Mouse (Mus musculus) neural tube, embryonic 12.5 days (tissue): ENCODE measurements around the gene Usp30. TPM values are rescaled to one million over a fixed set of nuclear protein-coding genes. Genes with fewer than 3 reads are reported as not detected.

Experiments
- ATAC-seq: fragments of 200-750 bp; cut with Nextera tagmentation; 2 replicates; pipeline ENCODE4 v1.8.0; 2017; ENCODE audit warnings: low read depth, mild to moderate bottlenecking, moderate TSS enrichment, moderate library complexity; ENCODE audit not compliant: low FRiP score
- H3K27ac ChIP-seq: fragments of 300-500 bp; sonication (generic); 2 replicates; pipeline ENCODE4 v1.5.1; 2016
- H3K27me3 ChIP-seq: fragments of 300-500 bp; sonication (generic); replicated peaks from 2 replicates; pipeline ENCODE4 v1.6.1; 2016; ENCODE audit warnings: mild to moderate bottlenecking
- H3K36me3 ChIP-seq: fragments of 300-500 bp; sonication (generic); 2 replicates; pipeline ENCODE4 v1.6.1; 2016; ENCODE audit warnings: mild to moderate bottlenecking
- H3K4me1 ChIP-seq: fragments of 300-500 bp; sonication (generic); 2 replicates; pipeline ENCODE4 v1.6.1; 2016
- H3K4me2 ChIP-seq: fragments of 300-500 bp; sonication (generic); replicated peaks from 2 replicates; pipeline ENCODE4 v1.6.1; 2016; ENCODE audit warnings: mild to moderate bottlenecking
- H3K4me3 ChIP-seq: fragments of 300-500 bp; sonication (generic); 2 replicates; pipeline ENCODE4 v1.5.1; 2016
- H3K9ac ChIP-seq: fragments of 300-500 bp; sonication (generic); 2 replicates; pipeline ENCODE4 v1.6.1; 2016; ENCODE audit warnings: mild to moderate bottlenecking
- H3K9me3 ChIP-seq: fragments of 300-500 bp; sonication (generic); 2 replicates; pipeline ENCODE4 v1.6.1; 2016; ENCODE audit warnings: mild to moderate bottlenecking
- WGBS: fragments of 180-500 bp; shearing (Covaris S2); methylation state at CpG from one replicate; pipeline ENCODE4 v1.1.7; 2016; 5-methylcytosine and 5-hydroxymethylcytosine counted together
- polyA plus RNA-seq: library from polyadenylated mRNA; unstranded; fragments of >200 nt; fragmentation: Nextera tagmentation; extraction: Ambion mirVana; gene quantifications from 2 replicates; pipeline ENCODE4 v1.2.1, GENCODE M21; 2016

Usp30 gene
- polyA plus RNA-seq, 1 experiment from 2014 or later, result 18.4 TPM

DNA sequence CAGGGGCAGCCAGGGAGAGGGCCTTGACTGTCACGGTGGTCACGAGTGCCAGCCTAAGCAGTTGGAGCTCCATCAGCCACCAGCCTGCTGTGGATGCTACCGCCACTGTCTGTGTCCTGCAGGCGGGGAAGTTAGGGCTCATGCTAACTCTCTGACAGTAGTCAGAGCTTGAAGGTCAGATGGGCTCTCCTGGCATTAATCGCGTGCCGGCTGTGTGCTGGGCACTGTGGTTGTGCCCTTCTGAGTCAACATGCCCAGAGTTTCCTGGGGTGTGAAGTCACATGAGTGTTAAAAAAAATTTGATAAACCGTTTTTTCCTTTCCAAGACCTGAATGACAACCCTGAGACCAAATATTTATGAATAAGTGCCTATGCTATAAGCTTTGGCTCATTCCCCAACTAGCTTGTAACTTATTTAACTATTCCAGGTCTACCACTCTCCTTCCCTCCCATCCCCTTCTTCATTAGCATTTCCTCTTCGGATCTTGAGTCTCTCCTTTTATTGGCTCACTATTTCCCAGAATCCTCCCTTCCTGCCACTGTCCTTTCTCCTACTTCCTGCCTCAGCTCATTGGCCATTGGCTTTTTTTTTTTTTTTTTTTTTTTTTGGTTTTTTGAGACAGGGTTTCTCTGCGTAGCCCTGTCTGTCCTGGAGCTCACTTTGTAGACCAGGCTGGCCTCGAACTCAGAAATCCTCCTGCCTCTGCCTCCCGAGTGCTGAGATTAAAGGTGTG is 87.3 kb downstream of the Usp30 start:
- H3K4me3 ChIP-seq, result no peak overlapping the region
- H3K27me3 ChIP-seq, result no peaks in the 10 kb centered on the region
- H3K9me3 ChIP-seq, result no peaks in the 10 kb centered on the region
- no peak overlapping the region for H3K9ac ChIP-seq
- H3K36me3 ChIP-seq, result no peaks in the 10 kb centered on the region
- H3K27ac ChIP-seq, result no peak overlapping the region
- H3K4me1 ChIP-seq, result peaks cover 4% of the 10 kb centered on the region; the same call in 1 of the 2 replicates
- no peak for ATAC-seq
- 89% methylated on average over 12 of the region's 12 CpGs for WGBS
- no peak overlapping the region for H3K4me2 ChIP-seq

DNA sequence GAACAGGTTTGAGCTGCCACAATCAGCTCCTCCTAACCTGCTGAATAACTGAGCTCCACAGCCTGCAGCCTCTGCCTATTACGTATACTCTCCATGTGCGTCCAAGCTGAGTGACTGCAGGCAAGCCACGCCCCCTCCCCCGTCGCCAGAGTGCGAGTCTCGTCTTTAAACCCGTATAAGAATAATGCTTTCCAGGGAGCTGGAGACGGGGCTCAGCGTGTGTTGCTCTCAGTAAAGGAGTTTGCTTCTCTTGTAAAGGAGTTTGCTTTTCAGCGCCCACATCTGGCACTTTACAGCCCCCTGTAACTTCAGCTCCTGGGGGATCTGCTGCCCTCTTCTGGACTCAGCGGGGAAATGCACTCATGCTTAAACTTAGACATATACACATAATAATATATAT is 88.2 kb downstream of the Usp30 start:
- 5% methylated on average over 12 of the region's 12 CpGs for WGBS
- Histone ChIP-seq H3K4me2 (peak overlapping the region; percentile 43), H3K36me3 (no peaks in the 10 kb centered on the region), H3K4me3 (peak overlapping the region; percentile 9; the same call in 1 of the 2 replicates), H3K27ac (no peak overlapping the region), H3K9me3 (no peaks in the 10 kb centered on the region), H3K4me1 (peaks cover 4% of the 10 kb centered on the region; the same call in 1 of the 2 replicates), H3K9ac (no peak overlapping the region), H3K27me3 (no peaks in the 10 kb centered on the region)
- ATAC-seq, result no peak

DNA sequence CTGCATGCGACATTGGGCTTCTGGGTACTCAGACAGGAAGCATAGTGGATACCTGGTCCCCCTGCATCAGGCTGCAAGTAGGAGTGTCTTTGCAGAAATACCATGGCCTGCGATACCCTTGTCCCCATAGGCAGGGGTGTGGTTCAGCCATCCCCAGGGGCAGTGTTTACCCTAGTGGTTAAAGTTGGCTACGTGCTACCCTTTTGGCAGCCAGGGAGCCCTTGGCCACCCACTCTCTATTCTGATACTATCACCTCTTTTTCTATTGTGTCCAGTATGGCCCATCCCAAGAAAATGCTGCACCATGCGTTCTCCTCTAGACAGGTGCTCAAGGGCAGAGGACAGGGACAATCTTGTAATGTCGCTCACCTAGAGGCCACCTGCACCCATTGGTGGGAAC is 89.5 kb downstream of the Usp30 start:
- ATAC-seq, result no peak
- Histone ChIP-seq H3K27ac (no peak overlapping the region), H3K4me3 (no peak overlapping the region)

DNA sequence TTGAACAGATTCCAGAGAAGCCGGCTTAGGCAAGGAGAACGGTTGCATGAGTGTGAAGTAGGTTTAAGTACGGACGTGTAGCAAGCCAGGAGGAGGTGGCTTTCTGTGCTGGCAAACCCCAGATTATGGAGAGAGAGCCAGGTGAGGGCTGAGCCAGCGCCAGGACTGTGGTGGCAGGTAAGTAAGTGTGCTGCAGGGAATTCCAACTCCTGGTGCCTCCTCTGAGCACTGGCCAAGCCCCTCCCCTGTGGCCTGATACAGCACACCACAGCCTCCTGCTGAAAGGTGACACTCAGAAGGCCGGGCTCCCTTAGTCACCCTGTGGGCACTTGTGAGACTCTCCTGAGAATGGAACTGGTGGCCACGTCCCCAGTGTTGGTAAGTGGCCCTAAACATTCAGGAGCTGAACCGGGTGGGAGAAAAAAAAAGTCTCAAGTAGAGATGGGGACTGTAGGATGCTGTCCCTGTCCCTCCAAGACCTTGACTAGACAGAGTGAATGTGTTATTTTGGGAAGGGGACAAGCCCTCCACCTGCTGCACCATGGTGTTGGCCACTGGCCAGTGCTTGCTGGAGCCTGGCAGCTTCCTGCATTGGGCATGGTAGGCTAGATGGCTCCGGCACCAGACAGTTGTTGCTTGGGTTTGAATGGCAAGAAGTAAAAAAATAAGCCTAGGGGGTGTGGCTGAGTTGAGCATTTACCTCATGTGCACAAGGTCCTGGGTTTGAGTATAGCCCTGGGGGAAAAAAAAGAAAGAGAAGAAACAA is 90.1 kb downstream of the Usp30 start:
- no peak for ATAC-seq
- no peak overlapping the region for H3K4me3 ChIP-seq
- H3K4me1 ChIP-seq, result peaks cover 4% of the 10 kb centered on the region; the same call in 1 of the 2 replicates
- no peaks in the 10 kb centered on the region for H3K27me3 ChIP-seq
- H3K9me3 ChIP-seq, result no peaks in the 10 kb centered on the region
- H3K27ac ChIP-seq, result no peak overlapping the region
- no peaks in the 10 kb centered on the region for H3K36me3 ChIP-seq
- 72% methylated on average over 9 of the region's 9 CpGs for WGBS
- no peak overlapping the region for H3K9ac ChIP-seq
- H3K4me2 ChIP-seq, result no peak overlapping the region

More for the DNA sequence above, 89.5 kb downstream of the Usp30 start:
- 79% methylated on average over 5 of the region's 5 CpGs for WGBS
- Histone ChIP-seq H3K9me3 (no peaks in the 10 kb centered on the region), H3K9ac (no peak overlapping the region), H3K27me3 (no peaks in the 10 kb centered on the region), H3K4me1 (peaks cover 4% of the 10 kb centered on the region; the same call in 1 of the 2 replicates), H3K36me3 (no peaks in the 10 kb centered on the region), H3K4me2 (no peak overlapping the region)

DNA sequence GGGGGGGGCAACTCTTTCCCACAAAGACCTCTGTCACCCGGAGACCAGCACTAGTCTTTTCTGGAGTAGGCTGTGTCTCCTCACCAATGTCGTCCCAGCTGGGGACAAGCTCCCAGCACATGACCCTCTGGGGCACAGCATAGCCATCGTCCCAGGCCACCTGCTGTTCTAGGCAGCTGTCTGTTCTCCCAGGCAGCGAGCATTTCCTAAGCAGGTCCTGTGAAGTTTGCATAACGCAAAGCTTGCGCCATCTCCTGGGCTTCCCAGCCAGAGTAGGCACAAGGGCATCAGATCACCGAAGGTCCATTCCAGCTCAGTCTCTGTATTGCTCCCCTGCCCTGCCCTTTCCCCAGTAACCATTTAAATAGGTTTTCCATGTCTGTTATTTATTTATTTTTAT is 92.0 kb downstream of the Usp30 start:
- ATAC-seq, result no peak
- Histone ChIP-seq H3K36me3 (no peaks in the 10 kb centered on the region), H3K9ac (no peak overlapping the region), H3K9me3 (no peaks in the 10 kb centered on the region), H3K4me3 (no peak overlapping the region), H3K27me3 (no peaks in the 10 kb centered on the region), H3K4me2 (no peak overlapping the region), H3K27ac (no peak overlapping the region), H3K4me1 (peaks cover 4% of the 10 kb centered on the region; the same call in 1 of the 2 replicates)
- WGBS, result 49% methylated on average over 7 of the region's 7 CpGs

DNA sequence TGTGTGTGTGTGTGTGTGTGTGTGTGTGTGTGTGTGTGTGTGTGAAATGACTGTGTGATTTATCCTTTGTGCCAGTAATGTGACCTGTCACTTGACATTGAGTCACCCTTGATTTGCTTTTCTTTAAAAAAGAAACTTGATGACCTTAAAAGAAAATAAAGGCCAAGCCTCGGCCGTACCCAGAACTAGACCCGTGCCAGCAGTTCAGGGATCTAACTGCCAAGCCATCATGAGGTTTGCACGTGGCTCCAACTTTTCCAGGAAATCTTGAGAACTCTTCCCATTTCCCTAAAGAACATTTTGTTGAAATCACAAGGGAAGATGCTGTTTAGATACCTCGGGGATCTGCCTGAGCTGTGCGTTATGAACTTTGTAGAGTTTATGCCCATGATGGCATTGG is 96.2 kb downstream of the Usp30 start:
- no peak overlapping the region for H3K4me3 ChIP-seq
- no peaks in the 10 kb centered on the region for H3K9me3 ChIP-seq
- H3K27me3 ChIP-seq, result no peaks in the 10 kb centered on the region
- H3K36me3 ChIP-seq, result no peaks in the 10 kb centered on the region
- H3K4me1 ChIP-seq, result no peaks in the 10 kb centered on the region
- no peak overlapping the region for H3K9ac ChIP-seq
- no peak for ATAC-seq
- H3K27ac ChIP-seq, result no peak overlapping the region
- no peak overlapping the region for H3K4me2 ChIP-seq
- 83% methylated on average over 6 of the region's 6 CpGs for WGBS

DNA sequence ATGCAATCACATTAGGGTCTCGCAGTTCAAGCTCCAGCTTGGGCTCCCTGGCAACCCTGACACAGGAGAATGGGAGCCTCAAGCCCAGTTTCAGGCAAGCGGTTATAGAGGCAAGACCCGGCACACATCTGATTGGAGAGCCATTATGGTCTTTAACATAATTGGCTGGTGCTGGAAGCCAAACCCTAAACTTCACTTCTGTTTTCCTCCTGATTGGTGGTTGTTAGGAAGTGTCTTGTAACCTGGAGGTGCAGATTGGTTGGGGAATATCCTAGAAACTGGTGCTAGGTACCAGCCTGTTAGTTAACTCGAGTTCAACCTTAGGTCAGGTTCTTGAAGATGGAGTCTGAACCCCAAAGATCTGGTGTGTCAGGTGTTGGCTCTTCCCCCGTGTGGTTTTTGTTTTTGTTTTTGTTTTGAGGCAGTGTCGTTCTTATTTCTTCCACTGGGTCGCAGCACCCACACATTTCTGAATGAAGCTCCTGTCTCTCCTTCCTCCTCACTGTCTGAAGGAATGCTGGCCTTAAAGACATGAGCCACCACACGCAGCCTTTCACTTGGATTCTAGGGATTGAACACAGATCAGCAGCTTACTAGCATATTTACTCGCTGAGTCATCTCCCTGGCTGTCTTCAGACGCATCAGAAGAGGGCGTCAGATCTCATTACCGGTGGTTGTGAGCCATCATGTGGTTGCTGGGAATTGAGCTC is 97.0 kb downstream of the Usp30 start:
- H3K36me3 ChIP-seq, result no peaks in the 10 kb centered on the region
- H3K4me1 ChIP-seq, result no peaks in the 10 kb centered on the region
- H3K9me3 ChIP-seq, result no peaks in the 10 kb centered on the region
- no peak overlapping the region for H3K9ac ChIP-seq
- WGBS, result 52% methylated on average over 12 of the region's 12 CpGs
- no peaks in the 10 kb centered on the region for H3K27me3 ChIP-seq
- no peak overlapping the region for H3K27ac ChIP-seq
- no peak for ATAC-seq
- no peak overlapping the region for H3K4me2 ChIP-seq
- no peak overlapping the region for H3K4me3 ChIP-seq

DNA sequence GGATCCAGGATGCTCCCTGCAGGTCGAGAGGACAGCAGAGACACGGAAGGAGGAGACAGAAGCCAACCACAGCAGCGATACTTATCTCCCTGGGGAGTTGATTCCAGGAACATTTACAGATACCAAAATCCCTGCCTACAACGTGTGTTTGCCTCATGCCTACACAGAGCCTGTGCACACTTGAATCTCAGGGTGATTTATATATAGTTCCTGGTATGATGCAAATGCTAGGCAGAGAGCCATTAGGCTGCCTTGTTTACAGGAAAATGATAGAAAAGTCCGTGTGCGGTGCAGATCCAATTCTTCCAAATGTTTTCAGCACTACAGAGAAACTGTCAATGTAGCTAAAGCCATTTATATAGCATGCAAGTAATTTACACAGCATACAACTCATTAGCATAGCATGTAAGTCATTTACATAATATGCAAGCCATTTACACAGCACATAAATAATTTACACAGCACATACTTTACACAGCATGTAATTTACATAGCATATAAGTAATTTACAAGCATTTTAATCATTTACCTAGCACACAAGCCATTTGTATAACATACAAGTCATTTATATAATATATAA is 97.9 kb downstream of the Usp30 start:
- Histone ChIP-seq H3K27me3 (no peaks in the 10 kb centered on the region), H3K4me1 (no peaks in the 10 kb centered on the region), H3K9ac (no peak overlapping the region), H3K27ac (no peak overlapping the region), H3K4me2 (no peak overlapping the region), H3K36me3 (no peaks in the 10 kb centered on the region), H3K4me3 (no peak overlapping the region), H3K9me3 (no peaks in the 10 kb centered on the region)
- no peak for ATAC-seq
- 75% methylated on average over 6 of the region's 6 CpGs for WGBS

DNA sequence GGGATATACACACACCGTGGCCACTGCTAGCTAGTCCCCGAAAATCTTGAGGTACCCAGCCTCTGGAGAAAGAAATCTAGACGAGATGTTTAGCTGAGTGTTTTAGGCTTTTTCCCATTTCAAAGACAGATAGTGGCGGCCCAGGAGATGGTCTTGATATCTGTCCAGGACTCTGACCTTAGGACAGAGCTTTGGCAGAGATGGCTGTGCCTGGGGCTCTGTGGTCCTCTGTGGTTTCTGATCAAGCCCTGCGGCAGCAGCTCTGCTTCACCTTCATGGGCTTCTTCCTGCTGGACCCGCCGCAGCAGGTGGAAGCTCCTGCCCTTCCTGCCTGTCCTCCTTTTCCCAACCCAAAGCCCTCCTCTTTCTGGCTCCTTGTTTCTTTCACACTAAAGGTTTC is 105.1 kb downstream of the Usp30 start:
- H3K27me3 ChIP-seq, result 0 out of 2 replicates have a peak, but pooled peaks cover 3% of the 10 kb centered on the region
- no peaks in the 10 kb centered on the region for H3K36me3 ChIP-seq
- ATAC-seq, result no peak
- no peak overlapping the region for H3K27ac ChIP-seq
- no peaks in the 10 kb centered on the region for H3K9me3 ChIP-seq
- no peak overlapping the region for H3K9ac ChIP-seq
- no peak overlapping the region for H3K4me2 ChIP-seq
- H3K4me3 ChIP-seq, result no peak overlapping the region
- WGBS, result 91% methylated on average over 7 of the region's 7 CpGs
- no peaks in the 10 kb centered on the region for H3K4me1 ChIP-seq

DNA sequence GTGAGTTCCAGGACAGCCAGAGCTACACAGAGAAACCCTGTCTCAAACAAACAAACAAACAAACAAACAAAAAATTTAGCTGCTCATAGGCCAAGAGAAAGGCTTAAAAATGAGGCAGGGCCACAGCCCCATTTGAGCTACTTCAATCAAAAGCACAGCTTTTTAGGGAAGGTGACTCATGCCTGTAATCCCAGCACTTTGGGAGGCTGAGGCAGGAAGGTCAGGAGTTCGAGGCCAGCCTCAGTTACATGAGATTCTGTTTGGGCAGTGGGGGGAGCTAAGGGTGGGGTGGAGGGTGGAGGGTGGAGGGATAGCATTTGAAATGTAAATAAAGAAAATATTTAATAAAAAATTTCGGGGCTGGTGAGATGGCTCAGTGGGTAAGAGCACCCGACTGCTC is 107.7 kb downstream of the Usp30 start:
- Histone ChIP-seq H3K9ac (no peak overlapping the region), H3K9me3 (no peaks in the 10 kb centered on the region), H3K4me3 (no peak overlapping the region), H3K36me3 (no peaks in the 10 kb centered on the region), H3K27ac (no peak overlapping the region), H3K4me1 (peaks cover 9% of the 10 kb centered on the region), H3K27me3 (peaks cover 11% of the 10 kb centered on the region; the same call in 1 of the 2 replicates), H3K4me2 (no peak overlapping the region)
- WGBS, result 90% methylated on average over 3 of the region's 3 CpGs
- ATAC-seq, result no peak

DNA sequence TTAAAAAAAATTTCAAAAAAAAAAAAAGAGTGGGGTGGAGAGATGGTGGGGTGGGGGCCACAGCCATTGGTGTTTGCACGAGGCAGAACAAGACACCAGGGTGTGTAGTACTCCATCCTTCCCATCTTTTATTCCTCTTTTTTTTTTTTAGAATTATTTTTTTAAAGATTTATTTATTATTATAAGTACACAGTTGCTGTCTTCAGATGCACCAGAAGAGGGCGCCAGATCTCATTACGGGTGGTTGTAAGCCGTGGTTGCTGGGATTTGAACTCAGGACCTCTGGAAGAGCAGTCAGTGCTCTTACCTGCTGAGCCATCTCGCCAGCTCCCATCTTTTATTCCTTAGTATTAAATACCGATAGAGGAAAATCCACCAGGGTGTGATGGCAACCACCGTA is 108.2 kb downstream of the Usp30 start:
- Histone ChIP-seq H3K4me3 (no peak overlapping the region), H3K27ac (no peak overlapping the region), H3K27me3 (peaks cover 11% of the 10 kb centered on the region; the same call in 1 of the 2 replicates), H3K36me3 (no peaks in the 10 kb centered on the region), H3K9me3 (no peaks in the 10 kb centered on the region), H3K9ac (no peak overlapping the region), H3K4me2 (no peak overlapping the region), H3K4me1 (peaks cover 9% of the 10 kb centered on the region)
- no peak for ATAC-seq
- 73% methylated on average over 7 of the region's 7 CpGs for WGBS
